Mouse (Mus musculus) hindlimb bud, embryonic 11.5 days (tissue): ENCODE results near the gene Ift52.

ENCODE experiments used
- DNase-seq: peaks from one replicate; pipeline ENCODE4 v3.0.0-alpha.2; 2012; ENCODE audit warnings: low read depth, low spot score; ENCODE audit errors: extremely low spot score

Gene Ift52

GRCm38 (mm10) chr2:163016916-163017743, at the start of gene Ift52:
Ift52 (plus strand) TSS chr2:163017354.
- DNase-seq = peak; percentile 69

DNA sequence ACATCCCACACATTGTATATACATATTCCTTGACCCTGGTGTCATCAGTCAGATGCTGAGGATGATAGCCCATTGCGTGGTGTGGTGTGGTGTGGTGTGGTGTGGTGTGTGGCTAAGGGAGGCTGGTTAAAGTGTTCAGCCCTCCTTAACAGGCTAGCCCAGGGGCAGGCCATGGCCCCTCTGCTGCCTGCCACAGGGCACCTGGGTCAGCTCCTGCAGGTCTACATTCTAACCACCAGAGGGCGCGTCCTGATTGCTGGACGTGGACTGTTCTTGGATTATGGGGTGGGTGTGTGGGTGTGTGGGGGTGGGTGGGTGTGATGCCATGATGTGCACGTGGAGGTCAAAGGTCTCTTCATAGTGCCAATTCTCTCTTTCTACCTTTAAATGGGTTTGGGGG, 48.8 kb upstream of the Ift52 start:
- no peak for DNase-seq

- DNase-seq = no peak
These were observed 48.1 kb upstream of the Ift52 start for GRCm38 (mm10) chr2:162969101-162969500.

DNA sequence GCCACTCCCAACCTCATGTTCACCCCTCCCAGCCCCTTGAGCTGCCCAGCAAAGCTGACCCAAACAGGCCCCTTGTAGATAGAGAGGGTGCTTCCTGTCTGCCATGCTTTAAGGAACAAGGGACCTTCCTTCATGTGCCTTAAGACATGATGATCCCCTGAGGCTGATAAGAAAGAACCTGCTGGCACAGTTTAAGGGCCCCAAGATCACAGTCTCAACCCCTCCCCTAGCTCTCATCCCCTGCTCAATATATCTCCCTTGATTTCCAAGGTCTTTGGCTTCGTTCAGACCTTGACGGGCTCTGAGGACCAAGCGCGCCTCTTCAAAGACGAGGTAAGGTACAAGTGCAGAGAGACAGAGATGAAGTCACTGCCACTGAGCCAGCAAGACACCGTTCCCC, 46.3 kb upstream of the Ift52 start:
- no peak for DNase-seq

DNA sequence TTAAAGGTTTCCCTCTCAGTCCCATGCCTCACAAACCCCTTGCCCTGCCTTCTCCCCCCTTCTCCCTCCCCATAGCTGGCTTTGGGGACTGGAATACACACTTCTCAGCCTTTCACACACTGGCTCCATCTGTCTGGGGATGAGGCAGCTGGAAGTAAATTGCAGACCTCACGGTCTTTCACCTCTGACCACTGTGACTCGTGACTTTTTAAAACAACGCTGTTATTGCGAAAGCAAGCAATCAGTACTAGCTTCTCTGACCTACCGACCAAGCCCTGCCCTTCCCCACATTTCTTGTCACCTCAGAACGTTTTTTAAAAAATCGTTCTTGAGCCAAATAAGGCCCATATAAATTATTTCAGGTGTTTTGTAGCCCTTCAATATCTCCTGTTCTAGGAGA, 44.4 kb upstream of the Ift52 start:
- no peak for DNase-seq

DNA sequence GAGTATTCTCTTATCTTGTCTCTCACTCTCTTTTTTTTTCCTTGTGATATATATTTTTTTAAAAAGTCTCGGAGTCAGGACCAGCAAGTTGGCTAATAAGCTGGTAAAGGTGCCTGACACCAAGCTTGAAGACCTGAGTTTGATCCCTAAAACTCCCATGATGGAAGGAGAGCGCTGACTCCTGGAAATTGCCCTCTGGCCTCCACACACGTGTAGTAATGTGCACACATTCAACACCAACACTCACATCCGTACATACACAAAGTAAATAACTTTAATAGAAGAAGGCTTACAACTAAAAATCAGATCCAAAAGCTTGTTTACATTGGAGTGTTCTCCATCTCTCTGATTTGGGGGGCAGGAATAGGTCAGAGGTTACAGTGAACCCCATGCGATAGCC, 43.9 kb upstream of the Ift52 start:
- DNase-seq = no peak

DNA sequence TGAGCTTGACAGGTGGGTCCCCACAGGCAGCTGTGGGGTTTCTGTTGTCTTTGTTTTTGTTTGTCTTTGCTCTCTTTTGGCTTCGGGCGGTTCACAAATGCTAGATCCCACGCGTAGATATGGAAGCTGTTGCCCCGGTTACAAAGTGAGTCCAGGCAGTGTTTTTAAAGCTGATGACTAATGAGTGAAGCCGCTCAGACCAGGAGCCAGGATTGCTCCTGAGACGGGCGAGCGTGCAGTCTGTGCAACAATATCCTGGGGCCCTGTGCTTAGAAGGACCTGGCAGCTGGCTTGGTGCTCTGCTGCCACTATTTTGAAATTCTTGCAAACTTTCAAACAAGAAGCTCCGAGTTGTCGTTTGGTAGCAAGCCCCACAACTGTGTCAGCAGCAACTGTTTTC, 43.5 kb upstream of the Ift52 start:
- no peak for DNase-seq

- DNase-seq = no peak
These were observed 41.9 kb upstream of the Ift52 start for GRCm38 (mm10) chr2:162975157-162975775.

DNA sequence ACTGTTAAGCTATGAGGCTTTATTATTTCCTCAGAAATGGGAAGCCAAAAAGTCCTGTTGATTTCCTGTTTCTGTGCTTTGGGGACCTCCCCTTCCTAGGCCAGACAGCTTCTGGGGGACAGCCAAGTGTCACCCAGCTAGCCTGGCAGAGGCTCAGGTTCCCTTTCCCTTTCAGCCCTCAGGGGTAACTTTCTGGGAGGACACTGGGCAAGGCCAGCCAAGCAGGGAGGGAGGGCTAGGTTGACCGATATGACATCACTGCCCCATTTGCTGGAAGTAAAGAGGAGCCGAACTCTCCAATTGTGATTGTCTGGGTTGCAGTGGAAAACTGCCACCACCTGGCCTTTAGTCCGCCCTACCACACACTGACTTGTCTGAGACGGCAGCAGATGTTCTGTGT, 41.2 kb upstream of the Ift52 start:
- no peak for DNase-seq

DNA sequence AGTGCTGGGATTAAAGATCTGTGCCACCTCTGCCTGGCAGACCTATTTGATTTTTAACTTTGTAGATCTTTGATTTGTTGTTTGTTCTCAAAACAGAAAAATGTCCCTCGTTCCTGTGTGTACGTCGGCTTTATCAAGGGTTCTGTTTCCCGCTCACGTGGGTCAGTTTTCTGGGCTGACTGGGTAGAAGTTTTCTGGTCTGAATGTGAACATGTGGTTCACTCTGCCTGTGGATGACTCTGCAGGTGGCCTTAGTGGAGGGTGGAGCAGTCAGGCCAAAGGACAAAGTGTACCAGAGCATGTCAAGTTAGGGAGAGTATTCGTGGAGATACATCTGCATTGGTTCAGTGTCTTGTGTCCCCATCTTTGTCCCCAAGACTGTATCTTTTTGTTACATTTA, 32.8 kb upstream of the Ift52 start:
- no peak for DNase-seq

GRCm38 (mm10) chr2:162985923-162986322, 31.2 kb upstream of the Ift52 start:
- DNase-seq = no peak

DNA sequence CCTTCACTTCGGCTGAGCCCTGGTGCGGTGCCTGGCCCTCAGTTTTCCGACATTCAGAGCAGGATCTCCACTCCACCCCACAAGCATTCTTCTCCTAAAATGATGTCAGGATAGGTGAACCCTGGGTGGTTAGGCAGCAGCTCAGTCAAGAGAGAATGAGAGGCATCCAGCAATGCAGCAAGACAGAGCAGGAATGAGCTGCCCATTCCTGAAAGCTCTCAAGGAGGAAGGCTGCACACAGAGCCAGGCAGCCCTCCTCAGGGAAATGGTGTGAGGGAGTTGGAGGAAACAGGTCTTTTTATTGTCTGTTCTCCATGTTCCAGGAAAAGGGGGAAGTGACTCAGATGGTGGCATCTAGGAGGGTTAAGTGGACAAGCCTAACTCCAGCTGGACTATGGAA, 30.4 kb upstream of the Ift52 start:
- no peak for DNase-seq

GRCm38 (mm10) chr2:162987218-162987617, 29.9 kb upstream of the Ift52 start, which contains the start of gene Sgk2:
Sgk2 (plus strand) TSS chr2:162987330.
- DNase-seq = no peak

- no peak for DNase-seq
These were observed 28.9 kb upstream of the Ift52 start for GRCm38 (mm10) chr2:162988235-162988634.

DNA sequence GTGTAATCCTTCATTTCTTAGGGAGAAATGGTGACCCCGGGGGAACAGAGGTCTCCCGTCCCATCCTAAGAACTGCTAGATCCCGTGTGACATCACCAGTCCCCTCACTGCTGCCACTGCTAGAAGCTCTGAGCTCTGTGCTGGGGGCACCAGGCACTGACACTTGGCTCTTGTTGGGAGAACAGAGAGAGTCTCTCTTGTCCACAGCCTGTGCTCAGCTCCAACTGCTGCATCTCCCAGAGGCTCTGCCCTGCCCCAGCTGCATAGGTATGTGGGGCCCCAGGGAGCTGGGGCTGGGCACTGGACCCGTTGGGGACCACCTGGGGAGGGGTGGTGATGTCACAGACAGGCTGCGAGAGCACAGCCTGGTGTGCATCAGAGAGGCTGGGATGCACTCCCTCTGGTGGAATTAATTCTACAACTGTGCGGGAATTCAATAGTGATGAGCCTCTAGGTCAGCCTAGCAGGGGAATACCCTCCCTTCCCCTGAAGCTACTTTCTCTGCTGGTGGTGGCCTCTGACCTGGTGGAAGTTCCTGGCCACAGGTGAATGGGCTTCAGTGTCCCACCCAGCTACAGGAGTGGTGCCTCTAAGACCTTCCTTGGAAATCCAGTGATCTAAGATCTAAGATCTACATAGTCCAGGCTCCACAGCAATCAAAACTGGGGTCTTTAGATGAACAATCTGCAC, 25.6 kb upstream of the Ift52 start:
- DNase-seq = no peak

DNA sequence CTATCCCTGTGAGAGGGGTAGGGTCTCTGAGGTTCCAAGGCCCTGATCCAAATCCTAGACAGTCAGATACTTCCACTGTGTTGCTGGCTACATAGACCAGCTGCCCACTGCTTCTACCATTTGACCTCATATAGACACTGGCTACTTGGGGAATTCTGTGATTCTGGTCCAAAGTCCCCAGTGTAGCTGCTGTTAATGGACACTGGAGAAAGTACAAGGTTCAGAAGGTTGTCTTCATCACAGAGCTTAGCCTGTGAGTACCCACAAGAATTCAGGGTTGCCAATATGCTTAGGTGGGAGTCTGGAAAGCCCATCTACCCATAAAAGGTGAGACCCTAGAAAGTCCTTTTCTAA, 25.1 kb upstream of the Ift52 start:
- DNase-seq = no peak

GRCm38 (mm10) chr2:162993881-162994616, 23.1 kb upstream of the Ift52 start:
- no peak for DNase-seq

DNA sequence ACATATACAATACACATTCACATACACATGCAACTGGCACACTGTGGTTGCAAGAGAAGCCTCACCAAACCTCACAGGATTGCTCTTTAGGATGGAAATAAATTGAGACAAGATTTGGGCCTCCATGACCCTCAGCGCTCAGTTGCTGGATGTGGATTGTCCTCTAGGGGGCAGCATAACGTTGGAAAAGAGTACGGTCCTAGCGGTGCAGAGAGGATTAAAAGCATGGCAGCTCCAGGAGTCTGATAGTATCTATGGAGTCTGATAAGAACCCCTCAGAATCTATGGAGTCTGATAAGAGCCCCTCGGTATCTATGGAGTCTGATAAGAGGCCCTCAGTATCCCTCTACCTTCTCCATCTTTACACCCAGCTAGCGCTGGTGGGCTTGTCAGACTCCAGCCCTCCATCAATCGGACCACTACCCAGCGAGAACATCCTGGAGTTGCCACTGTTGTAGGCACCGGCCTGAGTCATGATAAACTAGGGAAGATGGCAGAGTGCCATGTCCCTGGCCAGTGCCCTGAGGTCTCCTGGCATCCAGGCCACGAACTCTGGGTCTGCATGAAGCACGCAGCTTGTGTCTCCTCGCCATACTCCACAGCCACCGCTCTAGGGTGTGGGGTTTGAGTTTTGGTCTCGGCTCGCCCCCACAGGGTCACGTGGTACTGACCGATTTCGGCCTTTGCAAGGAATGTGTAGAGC, 18.5 kb upstream of the Ift52 start:
- DNase-seq = peak; percentile 62

DNA sequence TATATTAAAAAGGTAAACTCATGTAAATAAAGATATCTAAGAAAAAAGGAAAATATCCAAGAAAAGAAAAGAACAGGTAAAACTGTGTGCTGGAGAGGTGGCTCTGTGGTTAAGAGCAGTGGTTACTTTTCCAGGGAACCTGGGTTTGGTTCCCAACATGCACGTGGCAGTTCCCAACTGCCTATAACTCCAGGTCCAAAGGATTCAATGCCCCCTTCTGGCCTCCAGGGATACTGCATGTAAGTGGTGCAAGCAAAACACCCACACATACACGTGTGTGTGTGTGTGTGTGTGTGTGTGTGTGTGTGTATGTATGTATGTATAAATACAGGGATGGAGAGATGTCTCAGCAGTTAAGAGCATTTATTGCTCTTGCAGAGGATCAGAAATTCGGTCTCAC, 17.4 kb upstream of the Ift52 start:
- peak; percentile 33 for DNase-seq

- DNase-seq = no peak
These were observed 16.1 kb upstream of the Ift52 start for GRCm38 (mm10) chr2:163001071-163001470.

GRCm38 (mm10) chr2:163007299-163007698, 9.9 kb upstream of the Ift52 start:
- DNase-seq = no peak
